Mouse (Mus musculus) thymus, postnatal 10 days (tissue): ENCODE results near the gene Hipk2.

Experiments used
- DNase-seq, 2 experiments: peaks; one replicate each; pipeline ENCODE4 v3.0.0; 2021; ENCODE audit warnings: low spot score in 2 of 2

Gene Hipk2

GRCm38 (mm10) chr6:38795096-38795816, 80.7 kb downstream of the Hipk2 start:
- DNase-seq: no peak

- DNase-seq: no peak
These were observed 83.0 kb downstream of the Hipk2 start for GRCm38 (mm10) chr6:38792966-38793365.

GRCm38 (mm10) chr6:38789221-38789810, 86.6 kb downstream of the Hipk2 start:
- no peak for DNase-seq

GRCm38 (mm10) chr6:38787811-38788509, 88.0 kb downstream of the Hipk2 start:
- DNase-seq: no peak

GRCm38 (mm10) chr6:38787134-38787533, 88.8 kb downstream of the Hipk2 start:
- DNase-seq: no peak

- DNase-seq: no peak
These were observed 90.2 kb downstream of the Hipk2 start for GRCm38 (mm10) chr6:38785747-38786146.

GRCm38 (mm10) chr6:38779411-38779810, 96.6 kb downstream of the Hipk2 start:
- no peak for DNase-seq

- DNase-seq: no peak
These were observed 97.1 kb downstream of the Hipk2 start for GRCm38 (mm10) chr6:38778887-38779286.

GRCm38 (mm10) chr6:38776000-38776584, 99.9 kb downstream of the Hipk2 start:
- DNase-seq: no peak

- DNase-seq: no peak
These were observed 103.0 kb downstream of the Hipk2 start for GRCm38 (mm10) chr6:38772836-38773518.

- DNase-seq: no peak
These were observed 104.8 kb downstream of the Hipk2 start for GRCm38 (mm10) chr6:38771061-38771667.

GRCm38 (mm10) chr6:38769627-38770026, 106.3 kb downstream of the Hipk2 start:
- no peak for DNase-seq

- DNase-seq: no peak
These were observed 113.2 kb downstream of the Hipk2 start for GRCm38 (mm10) chr6:38762588-38763265.

GRCm38 (mm10) chr6:38762006-38762405, 114.0 kb downstream of the Hipk2 start:
- no peak for DNase-seq

GRCm38 (mm10) chr6:38760911-38761706, 114.9 kb downstream of the Hipk2 start:
- no peak for DNase-seq

- DNase-seq: no peak
These were observed 115.9 kb downstream of the Hipk2 start for GRCm38 (mm10) chr6:38759922-38760620.

- DNase-seq: no peak
These were observed 116.8 kb downstream of the Hipk2 start for GRCm38 (mm10) chr6:38759186-38759585.

- no peak for DNase-seq
These were observed 118.4 kb downstream of the Hipk2 start for GRCm38 (mm10) chr6:38757597-38757996.

- DNase-seq: no peak
These were observed 119.0 kb downstream of the Hipk2 start for GRCm38 (mm10) chr6:38756968-38757367.
